Mouse (Mus musculus) liver, postnatal 0 days (tissue): Measurements from ENCODE around the gene Thumpd1.
A peak's percentile ranks its signal among the peaks of the same experiment; 100 is the strongest.

Source experiments
- CTCF ChIP-seq: sonication (generic); IDR thresholded peaks from 2 replicates; pipeline ENCODE4 v1.5.1; 2016; ENCODE audit warnings: antibody characterized with exemption, low read depth
- EP300 ChIP-seq: IDR thresholded peaks from 2 replicates; pipeline ENCODE4 v1.6.1; 2016; ENCODE audit warnings: antibody characterized with exemption, low read depth, mild to moderate bottlenecking

- peak; percentile 64 for TF ChIP-seq CTCF
- no peak for TF ChIP-seq EP300
These were observed 23.7 kb upstream of the Thumpd1 start for GRCm38 (mm10) chr7:119744321-119744720.
